Mouse (Mus musculus): ENCODE measurements around the gene Cab39l. TPM values are rescaled to one million over a fixed set of nuclear protein-coding genes. Genes with fewer than 3 reads are reported as not detected.

The Cab39l gene
- polyA plus RNA-seq, 1 experiment from 2014 or later = 28.0 TPM

DNA sequence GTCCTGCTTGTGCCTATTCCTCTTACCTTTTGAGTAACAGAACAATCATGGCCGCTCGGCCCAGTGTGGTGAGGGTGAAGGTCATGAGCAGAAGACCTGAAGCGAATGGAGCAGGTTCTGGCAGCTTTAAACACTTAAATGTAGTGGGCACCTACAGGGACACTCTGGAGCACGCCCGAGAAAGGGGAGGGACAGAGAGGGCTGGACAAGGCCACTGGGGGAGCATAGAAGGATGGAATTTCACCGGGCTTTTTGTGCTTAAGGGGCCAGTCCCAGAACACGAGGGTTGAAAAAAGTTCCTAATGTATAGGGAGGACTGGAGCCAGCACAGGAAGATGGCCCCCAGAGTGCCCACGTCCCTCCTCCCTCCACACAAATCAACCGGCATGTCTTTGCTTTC lies 193.2 kb downstream of the Cab39l start:
- no peaks in the 10 kb centered on the region for H3K36me3 ChIP-seq (ENCODE audit: control insufficient read depth, insufficient read depth, low read length)
- no peaks in the 10 kb centered on the region for H3K9me3 ChIP-seq (ENCODE audit: control insufficient read depth, low read length)
- WGBS = 80% methylated on average over 9 of the region's 9 CpGs
- no peak; the same call in 1 of the 2 replicates for ATAC-seq (ENCODE audit: low FRiP score, low TSS enrichment)
- no peak for TF ChIP-seq CTCF (IDR thresholded peaks at IDR 0.05; ENCODE audit: low read depth)
- no peak for TF ChIP-seq EP300 (optimal IDR thresholded peaks at IDR 0.05)
- no peak overlapping the region for H3K4me3 ChIP-seq (ENCODE audit: low read depth, low read length)
- no peak for DNase-seq (ENCODE audit: low spot score)
- no peaks in the 10 kb centered on the region for H3K27me3 ChIP-seq (ENCODE audit: control insufficient read depth, insufficient read depth, low read length)
- H3K4me2 ChIP-seq (replicated peaks; ENCODE audit: low read depth) = no peak overlapping the region
- H3K9ac ChIP-seq (ENCODE audit: low read length) = no peak overlapping the region
- H3K27ac ChIP-seq (replicated peaks) = no peak overlapping the region
- no peaks in the 10 kb centered on the region; the same call in 1 of the 2 replicates for H3K4me1 ChIP-seq (replicated peaks; ENCODE audit: control insufficient read depth, insufficient read depth)

Other genes with a start within 250 kb of the Cab39l start
- gene Rcbtb1, start 239.8 kb upstream of the Cab39l start, polyA plus RNA-seq (2015; fragmentation: Nextera tagmentation; extraction: Ambion mirVana) = 16.1 and 18.6 TPM in 2 replicates
- not detected in 2 replicates for gene Gm6904, start 180.8 kb upstream of the Cab39l start, polyA plus RNA-seq (2015; fragmentation: Nextera tagmentation; extraction: Ambion mirVana)
- not detected in 2 replicates for gene Phf11a, start 143.4 kb upstream of the Cab39l start, polyA plus RNA-seq (2015; fragmentation: Nextera tagmentation; extraction: Ambion mirVana)
- gene Phf11b, start 99.6 kb upstream of the Cab39l start, polyA plus RNA-seq (2015; fragmentation: Nextera tagmentation; extraction: Ambion mirVana) = 0.93 and 1.2 TPM in 2 replicates
- 5.5 and 6.9 TPM in 2 replicates for gene Phf11d, start 75.5 kb upstream of the Cab39l start, polyA plus RNA-seq (2015; fragmentation: Nextera tagmentation; extraction: Ambion mirVana)
- 0.18 and 0.30 TPM in 2 replicates for gene Phf11c, start 45.6 kb upstream of the Cab39l start, polyA plus RNA-seq (2015; fragmentation: Nextera tagmentation; extraction: Ambion mirVana)
- 4.6 and 6.0 TPM in 2 replicates for gene Setdb2, start 88 bp upstream of the Cab39l start, polyA plus RNA-seq (2015; fragmentation: Nextera tagmentation; extraction: Ambion mirVana)
- gene Cdadc1, start 157.0 kb downstream of the Cab39l start, polyA plus RNA-seq (2015; fragmentation: Nextera tagmentation; extraction: Ambion mirVana) = 24.2 and 25.1 TPM in 2 replicates
- 4.4 and 4.8 TPM in 2 replicates for gene Shisa2, start 184.3 kb downstream of the Cab39l start, polyA plus RNA-seq (2015; fragmentation: Nextera tagmentation; extraction: Ambion mirVana)